Mouse (Mus musculus): ENCODE measurements at regions not wholly inside any gene's neighbourhood (a gene's known extent, or its start where the extent isn't known, plus 50 kb on each side); places are given as distances from the start of the nearest gene placed in this dataset.

GRCm38 (mm10) chr10:17362643-17363042 is 360.4 kb upstream of the Cited2 start:
- Histone ChIP-seq H3K4me1 (ENCODE audit: control insufficient read depth, insufficient read depth, low read length) (peaks cover 3% of the 10 kb centered on the region; the same call in 1 of the 2 replicates), H3K9ac (ENCODE audit: low read depth, low read length) (no peak overlapping the region), H3K9me3 (replicated peaks; ENCODE audit: control insufficient read depth, low read length) (no peaks in the 10 kb centered on the region), H3K27me3 (ENCODE audit: control insufficient read depth, insufficient read depth, low read length) (no peaks in the 10 kb centered on the region), H3K4me2 (no peak overlapping the region), H3K36me3 (ENCODE audit: control insufficient read depth, insufficient read depth, low read length) (no peaks in the 10 kb centered on the region), H3K27ac (ENCODE audit: low read depth, low read length) (no peak overlapping the region), H3K4me3 (ENCODE audit: low read depth, low read length) (no peak overlapping the region)
- whole genome bisulfite sequencing (ENCODE audit: insufficient replicate concordance), result 67% methylated on average over 3 of the region's 3 CpGs
- no peak for ATAC-seq (replicated peaks; ENCODE audit: insufficient number of reproducible peaks, low FRiP score, low TSS enrichment)

- peaks cover 3% of the 10 kb centered on the region; the same call in 1 of the 2 replicates for H3K4me1 ChIP-seq (ENCODE audit: control insufficient read depth, insufficient read depth, low read length)
- no peak overlapping the region for H3K4me3 ChIP-seq (ENCODE audit: low read depth, low read length)
- no peak for ATAC-seq (replicated peaks; ENCODE audit: insufficient number of reproducible peaks, low FRiP score, low TSS enrichment)
- H3K9me3 ChIP-seq (replicated peaks; ENCODE audit: control insufficient read depth, low read length), result no peaks in the 10 kb centered on the region
- WGBS (ENCODE audit: insufficient replicate concordance), result 62% methylated on average over 3 of the region's 3 CpGs
- no peak overlapping the region for H3K4me2 ChIP-seq
- H3K27me3 ChIP-seq (ENCODE audit: control insufficient read depth, insufficient read depth, low read length), result no peaks in the 10 kb centered on the region
- H3K9ac ChIP-seq (ENCODE audit: low read depth, low read length), result no peak overlapping the region
- H3K27ac ChIP-seq (ENCODE audit: low read depth, low read length), result no peak overlapping the region
- no peaks in the 10 kb centered on the region for H3K36me3 ChIP-seq (ENCODE audit: control insufficient read depth, insufficient read depth, low read length)
Measured at GRCm38 (mm10) chr10:17366042-17366740, 356.8 kb upstream of the Cited2 start.

- no peaks in the 10 kb centered on the region for H3K36me3 ChIP-seq (ENCODE audit: control insufficient read depth, insufficient read depth, low read length)
- H3K4me1 ChIP-seq (ENCODE audit: control insufficient read depth, insufficient read depth, low read length), result peaks cover 3% of the 10 kb centered on the region; the same call in 1 of the 2 replicates
- H3K9ac ChIP-seq (ENCODE audit: low read depth, low read length), result no peak overlapping the region
- WGBS (ENCODE audit: insufficient replicate concordance), result 29% methylated on average over 5 of the region's 5 CpGs
- no peak for ATAC-seq (replicated peaks; ENCODE audit: insufficient number of reproducible peaks, low FRiP score, low TSS enrichment)
- no peak overlapping the region for H3K4me3 ChIP-seq (ENCODE audit: low read depth, low read length)
- peak overlapping the region; percentile 25 for H3K27ac ChIP-seq (ENCODE audit: low read depth, low read length)
- no peaks in the 10 kb centered on the region for H3K27me3 ChIP-seq (ENCODE audit: control insufficient read depth, insufficient read depth, low read length)
- no peaks in the 10 kb centered on the region for H3K9me3 ChIP-seq (replicated peaks; ENCODE audit: control insufficient read depth, low read length)
- H3K4me2 ChIP-seq, result no peak overlapping the region
Measured at GRCm38 (mm10) chr10:17367026-17367425, 356.0 kb upstream of the Cited2 start.

- Histone ChIP-seq H3K9me3 (replicated peaks; ENCODE audit: control insufficient read depth, low read length) (no peaks in the 10 kb centered on the region), H3K4me1 (ENCODE audit: control insufficient read depth, insufficient read depth, low read length) (peaks cover 3% of the 10 kb centered on the region; the same call in 1 of the 2 replicates), H3K9ac (ENCODE audit: low read depth, low read length) (no peak overlapping the region), H3K4me2 (no peak overlapping the region), H3K4me3 (ENCODE audit: low read depth, low read length) (no peak overlapping the region), H3K36me3 (ENCODE audit: control insufficient read depth, insufficient read depth, low read length) (no peaks in the 10 kb centered on the region), H3K27ac (ENCODE audit: low read depth, low read length) (peak overlapping the region; percentile 25), H3K27me3 (ENCODE audit: control insufficient read depth, insufficient read depth, low read length) (no peaks in the 10 kb centered on the region)
- no peak for ATAC-seq (replicated peaks; ENCODE audit: insufficient number of reproducible peaks, low FRiP score, low TSS enrichment)
Measured at GRCm38 (mm10) chr10:17367430-17367829, 355.6 kb upstream of the Cited2 start.

GRCm38 (mm10) chr10:17368636-17369035 is 354.4 kb upstream of the Cited2 start:
- WGBS (ENCODE audit: insufficient replicate concordance), result 71% methylated on average over 1 of the region's 1 CpGs

GRCm38 (mm10) chr10:17372905-17373304 is 350.1 kb upstream of the Cited2 start:
- H3K27ac ChIP-seq (ENCODE audit: low read depth, low read length), result no peak overlapping the region
- no peaks in the 10 kb centered on the region for H3K4me1 ChIP-seq (ENCODE audit: control insufficient read depth, insufficient read depth, low read length)
- 79% methylated on average over 2 of the region's 2 CpGs for WGBS (ENCODE audit: insufficient replicate concordance)
- no peak overlapping the region for H3K4me3 ChIP-seq (ENCODE audit: low read depth, low read length)
- no peak overlapping the region for H3K4me2 ChIP-seq
- H3K36me3 ChIP-seq (ENCODE audit: control insufficient read depth, insufficient read depth, low read length), result no peaks in the 10 kb centered on the region
- no peaks in the 10 kb centered on the region for H3K9me3 ChIP-seq (replicated peaks; ENCODE audit: control insufficient read depth, low read length)
- ATAC-seq (replicated peaks; ENCODE audit: insufficient number of reproducible peaks, low FRiP score, low TSS enrichment), result no peak
- H3K9ac ChIP-seq (ENCODE audit: low read depth, low read length), result no peak overlapping the region
- no peaks in the 10 kb centered on the region for H3K27me3 ChIP-seq (ENCODE audit: control insufficient read depth, insufficient read depth, low read length)

More at GRCm38 (mm10) chr10:17368636-17369035, 354.4 kb upstream of the Cited2 start:
- Histone ChIP-seq H3K9me3 (replicated peaks; ENCODE audit: control insufficient read depth, low read length) (no peaks in the 10 kb centered on the region), H3K4me1 (ENCODE audit: control insufficient read depth, insufficient read depth, low read length) (peaks cover 3% of the 10 kb centered on the region; the same call in 1 of the 2 replicates), H3K9ac (ENCODE audit: low read depth, low read length) (no peak overlapping the region), H3K27ac (ENCODE audit: low read depth, low read length) (no peak overlapping the region), H3K4me3 (ENCODE audit: low read depth, low read length) (no peak overlapping the region), H3K36me3 (ENCODE audit: control insufficient read depth, insufficient read depth, low read length) (no peaks in the 10 kb centered on the region), H3K27me3 (ENCODE audit: control insufficient read depth, insufficient read depth, low read length) (no peaks in the 10 kb centered on the region), H3K4me2 (no peak overlapping the region)
- no peak for ATAC-seq (replicated peaks; ENCODE audit: insufficient number of reproducible peaks, low FRiP score, low TSS enrichment)

GRCm38 (mm10) chr10:17374047-17374446 is 349.0 kb upstream of the Cited2 start:
- Histone ChIP-seq H3K4me3 (ENCODE audit: low read depth, low read length) (no peak overlapping the region), H3K27ac (ENCODE audit: low read depth, low read length) (no peak overlapping the region), H3K9me3 (replicated peaks; ENCODE audit: control insufficient read depth, low read length) (no peaks in the 10 kb centered on the region), H3K36me3 (ENCODE audit: control insufficient read depth, insufficient read depth, low read length) (no peaks in the 10 kb centered on the region), H3K4me1 (ENCODE audit: control insufficient read depth, insufficient read depth, low read length) (no peaks in the 10 kb centered on the region), H3K4me2 (no peak overlapping the region), H3K9ac (ENCODE audit: low read depth, low read length) (no peak overlapping the region), H3K27me3 (ENCODE audit: control insufficient read depth, insufficient read depth, low read length) (no peaks in the 10 kb centered on the region)
- 60% methylated on average over 2 of the region's 2 CpGs for WGBS (ENCODE audit: insufficient replicate concordance)
- ATAC-seq (replicated peaks; ENCODE audit: insufficient number of reproducible peaks, low FRiP score, low TSS enrichment), result no peak

GRCm38 (mm10) chr10:17382990-17383389 is 340.0 kb upstream of the Cited2 start:
- H3K36me3 ChIP-seq (ENCODE audit: control insufficient read depth, insufficient read depth, low read length), result no peaks in the 10 kb centered on the region
- ATAC-seq (replicated peaks; ENCODE audit: insufficient number of reproducible peaks, low FRiP score, low TSS enrichment), result no peak
- H3K27ac ChIP-seq (ENCODE audit: low read depth, low read length), result no peak overlapping the region
- no peaks in the 10 kb centered on the region for H3K9me3 ChIP-seq (replicated peaks; ENCODE audit: control insufficient read depth, low read length)
- H3K4me2 ChIP-seq, result no peak overlapping the region
- no peak overlapping the region for H3K4me3 ChIP-seq (ENCODE audit: low read depth, low read length)
- WGBS (ENCODE audit: insufficient replicate concordance), result 89% methylated on average over 6 of the region's 6 CpGs
- H3K27me3 ChIP-seq (ENCODE audit: control insufficient read depth, insufficient read depth, low read length), result no peaks in the 10 kb centered on the region
- H3K4me1 ChIP-seq (ENCODE audit: control insufficient read depth, insufficient read depth, low read length), result no peaks in the 10 kb centered on the region
- no peak overlapping the region for H3K9ac ChIP-seq (ENCODE audit: low read depth, low read length)

GRCm38 (mm10) chr10:17385181-17385580 is 337.8 kb upstream of the Cited2 start:
- Histone ChIP-seq H3K9me3 (replicated peaks; ENCODE audit: control insufficient read depth, low read length) (no peaks in the 10 kb centered on the region), H3K27me3 (ENCODE audit: control insufficient read depth, insufficient read depth, low read length) (no peaks in the 10 kb centered on the region), H3K27ac (ENCODE audit: low read depth, low read length) (no peak overlapping the region), H3K4me1 (ENCODE audit: control insufficient read depth, insufficient read depth, low read length) (no peaks in the 10 kb centered on the region), H3K9ac (ENCODE audit: low read depth, low read length) (no peak overlapping the region), H3K4me3 (ENCODE audit: low read depth, low read length) (no peak overlapping the region), H3K36me3 (ENCODE audit: control insufficient read depth, insufficient read depth, low read length) (no peaks in the 10 kb centered on the region), H3K4me2 (no peak overlapping the region)
- WGBS (ENCODE audit: insufficient replicate concordance), result 47% methylated on average over 1 of the region's 1 CpGs
- ATAC-seq (replicated peaks; ENCODE audit: insufficient number of reproducible peaks, low FRiP score, low TSS enrichment), result no peak
